Mouse (Mus musculus): ENCODE results near the gene Fgfr2.

The Fgfr2 gene

DNA sequence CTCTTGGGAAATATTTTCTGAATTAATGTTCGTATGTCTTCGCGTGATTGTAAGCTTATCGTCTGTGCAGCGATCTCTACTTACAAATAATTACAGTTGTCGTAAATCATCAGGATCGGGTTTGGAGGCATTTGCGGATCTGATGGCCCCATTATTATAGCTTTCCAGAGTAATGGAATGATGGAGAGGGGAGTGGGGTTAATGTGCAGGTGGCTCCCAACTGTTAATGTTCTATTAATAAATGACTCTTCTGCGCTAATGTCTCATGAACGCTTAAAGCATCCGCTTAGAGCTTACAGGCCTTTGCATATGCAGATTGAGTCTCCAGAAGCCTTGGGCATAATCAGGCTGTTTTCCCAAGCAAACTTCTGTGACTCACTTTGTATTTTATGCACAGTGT lies 1144.5 kb downstream of the Fgfr2 start:
- DNase-seq (ENCODE audit: low read depth, low spot score): no peak
- no peaks in the 10 kb centered on the region for H3K36me3 ChIP-seq (ENCODE audit: control insufficient read depth, insufficient read depth, low read length, poor library complexity, severe bottlenecking)
- no peaks in the 10 kb centered on the region for H3K27me3 ChIP-seq (ENCODE audit: control insufficient read depth, insufficient read depth, low read length, poor library complexity, severe bottlenecking)

DNA sequence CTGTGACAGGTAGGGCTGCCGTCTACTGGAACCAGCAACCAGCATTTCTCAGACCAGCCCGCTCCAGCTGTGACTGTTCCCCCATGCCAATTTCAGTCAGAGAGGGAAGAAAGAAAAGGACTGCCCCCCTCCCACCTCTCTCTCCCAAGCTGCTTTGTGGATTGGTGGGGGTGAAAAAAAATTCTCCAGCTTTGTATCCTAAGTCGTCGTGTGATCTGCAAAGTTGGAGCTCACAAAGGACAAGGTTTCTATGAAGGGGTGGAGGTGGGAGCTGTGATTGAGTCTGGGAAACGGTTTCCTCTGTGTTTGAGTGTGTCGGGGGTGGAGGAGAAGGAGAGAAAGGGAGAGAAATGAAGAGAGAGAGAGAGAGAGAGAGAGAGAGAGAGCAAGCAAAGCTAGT lies 1147.3 kb downstream of the Fgfr2 start:
- H3K36me3 ChIP-seq (ENCODE audit: control insufficient read depth, insufficient read depth, low read length, poor library complexity, severe bottlenecking): no peaks in the 10 kb centered on the region
- no peaks in the 10 kb centered on the region for H3K27me3 ChIP-seq (ENCODE audit: control insufficient read depth, insufficient read depth, low read length, poor library complexity, severe bottlenecking)
- no peak for DNase-seq (ENCODE audit: low read depth, low spot score)

DNA sequence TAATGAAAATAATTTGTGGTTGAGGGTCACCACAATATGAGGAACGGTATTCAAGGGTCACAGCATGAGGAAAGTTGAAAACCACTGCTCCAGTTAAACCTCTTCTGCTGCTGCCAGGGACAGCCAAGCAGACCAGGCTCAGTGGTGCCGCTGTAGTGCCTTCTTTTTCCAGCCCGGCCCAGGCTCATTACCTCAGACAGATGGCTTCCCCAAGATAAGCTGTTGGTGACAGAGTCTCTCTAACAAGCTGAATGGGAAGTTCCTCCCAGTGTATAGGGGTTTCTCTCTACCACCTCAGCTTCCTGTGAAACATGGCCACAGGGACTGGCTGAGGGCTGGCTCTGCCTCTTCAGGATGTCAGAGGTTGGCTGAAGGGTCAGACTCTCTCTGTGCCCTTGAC lies 1152.9 kb downstream of the Fgfr2 start:
- no peaks in the 10 kb centered on the region for H3K36me3 ChIP-seq (ENCODE audit: control insufficient read depth, insufficient read depth, low read length, poor library complexity, severe bottlenecking)
- no peak for DNase-seq (ENCODE audit: low read depth, low spot score)
- no peaks in the 10 kb centered on the region for H3K27me3 ChIP-seq (ENCODE audit: control insufficient read depth, insufficient read depth, low read length, poor library complexity, severe bottlenecking)

DNA sequence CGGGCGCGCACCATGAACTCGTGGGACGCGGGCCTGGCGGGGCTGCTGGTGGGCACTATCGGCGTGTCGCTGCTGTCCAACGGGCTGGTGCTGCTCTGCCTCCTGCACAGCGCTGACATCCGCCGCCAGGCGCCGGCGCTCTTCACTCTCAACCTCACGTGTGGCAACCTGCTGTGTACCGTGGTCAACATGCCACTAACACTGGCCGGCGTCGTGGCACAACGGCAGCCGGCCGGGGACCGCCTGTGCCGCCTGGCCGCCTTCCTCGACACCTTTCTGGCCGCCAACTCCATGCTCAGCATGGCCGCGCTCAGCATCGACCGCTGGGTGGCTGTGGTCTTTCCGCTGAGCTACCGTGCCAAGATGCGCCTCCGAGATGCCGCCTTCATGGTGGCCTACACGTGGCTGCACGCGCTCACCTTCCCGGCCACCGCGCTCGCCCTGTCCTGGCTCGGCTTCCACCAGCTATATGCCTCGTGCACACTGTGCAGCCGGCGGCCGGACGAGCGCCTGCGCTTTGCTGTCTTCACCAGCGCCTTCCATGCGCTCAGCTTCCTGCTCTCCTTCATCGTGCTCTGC lies 1156.1 kb downstream of the Fgfr2 start:
- no peaks in the 10 kb centered on the region for H3K36me3 ChIP-seq (ENCODE audit: control insufficient read depth, insufficient read depth, low read length, poor library complexity, severe bottlenecking)
- H3K27me3 ChIP-seq (ENCODE audit: control insufficient read depth, insufficient read depth, low read length, poor library complexity, severe bottlenecking): no peaks in the 10 kb centered on the region
- no peak for DNase-seq (ENCODE audit: low read depth, low spot score)

DNA sequence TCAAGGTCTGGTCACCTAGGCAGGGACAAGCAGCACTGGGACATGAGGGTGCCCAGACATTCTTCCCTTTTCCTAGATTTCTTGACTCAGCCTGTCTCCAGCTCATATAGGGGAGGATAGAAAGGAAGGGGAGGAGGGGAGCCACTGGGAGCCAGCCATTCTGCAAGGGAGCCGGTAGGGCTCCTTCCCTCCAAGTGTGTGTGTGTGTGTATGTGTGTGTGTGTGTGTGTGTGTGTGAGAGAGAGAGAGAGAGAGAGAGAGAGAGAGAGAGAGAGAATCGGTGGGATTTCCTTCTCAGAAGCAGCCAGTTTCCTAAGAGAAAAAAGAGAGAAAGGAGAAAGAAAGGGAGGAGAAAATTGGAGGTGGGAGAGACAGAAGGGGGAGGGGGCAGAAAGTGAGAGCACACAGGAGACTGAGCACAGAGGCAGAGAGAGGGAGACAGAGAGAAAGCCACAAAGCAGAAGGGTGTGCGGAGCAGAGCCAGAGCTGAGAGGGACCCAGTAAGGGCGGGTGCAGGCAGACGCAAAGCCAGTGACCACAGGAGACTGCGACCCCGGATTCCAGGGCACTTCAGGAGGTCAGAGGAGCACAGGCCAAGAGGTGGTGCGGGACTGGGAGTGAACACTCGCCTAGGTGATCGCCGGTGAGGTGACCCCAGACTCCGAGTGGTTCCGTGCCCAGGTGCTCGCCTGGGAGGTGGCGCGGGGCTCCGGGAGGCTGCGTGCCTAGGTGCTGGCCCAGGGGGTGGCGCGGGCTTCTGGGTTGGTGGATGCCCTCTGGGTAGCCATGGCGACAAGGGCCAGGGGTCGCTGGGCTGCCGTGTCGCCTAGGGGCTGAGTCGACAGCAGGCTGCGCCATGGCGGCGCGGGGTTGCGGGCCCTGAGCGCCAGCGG lies 1156.9 kb downstream of the Fgfr2 start, which contains the start of gene Gpr26:
Gene Gpr26, plus strand, starts transcription at position 438 of the 893 bp plus-strand sequence.
- H3K36me3 ChIP-seq (ENCODE audit: control insufficient read depth, insufficient read depth, low read length, poor library complexity, severe bottlenecking): no peaks in the 10 kb centered on the region
- no peaks in the 10 kb centered on the region for H3K27me3 ChIP-seq (ENCODE audit: control insufficient read depth, insufficient read depth, low read length, poor library complexity, severe bottlenecking)
- no peak for DNase-seq (ENCODE audit: low read depth, low spot score)

DNA sequence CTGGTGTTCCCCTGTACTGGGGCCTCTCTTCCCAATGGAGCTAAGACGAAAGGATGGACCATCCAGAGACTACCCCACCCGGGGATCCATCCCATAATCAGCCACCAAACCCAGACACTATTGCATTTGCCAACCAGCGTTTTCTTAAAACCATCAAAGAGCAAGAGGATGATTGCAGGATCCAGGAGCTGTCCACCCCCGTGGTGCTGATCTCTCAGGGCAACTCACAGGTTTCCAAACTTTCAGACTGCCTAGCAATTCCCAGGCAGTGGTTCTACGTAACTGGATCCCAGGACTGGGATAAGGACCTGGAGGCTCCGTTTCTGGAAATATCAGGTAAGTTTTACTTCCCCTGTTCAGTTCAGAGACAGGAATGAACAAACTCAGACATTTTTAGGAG lies 1162.6 kb downstream of the Fgfr2 start:
- Histone ChIP-seq H3K27me3 (ENCODE audit: control insufficient read depth, insufficient read depth, low read length, poor library complexity, severe bottlenecking) (no peaks in the 10 kb centered on the region), H3K36me3 (ENCODE audit: control insufficient read depth, insufficient read depth, low read length, poor library complexity, severe bottlenecking) (no peaks in the 10 kb centered on the region)
- DNase-seq (ENCODE audit: low read depth, low spot score): no peak

DNA sequence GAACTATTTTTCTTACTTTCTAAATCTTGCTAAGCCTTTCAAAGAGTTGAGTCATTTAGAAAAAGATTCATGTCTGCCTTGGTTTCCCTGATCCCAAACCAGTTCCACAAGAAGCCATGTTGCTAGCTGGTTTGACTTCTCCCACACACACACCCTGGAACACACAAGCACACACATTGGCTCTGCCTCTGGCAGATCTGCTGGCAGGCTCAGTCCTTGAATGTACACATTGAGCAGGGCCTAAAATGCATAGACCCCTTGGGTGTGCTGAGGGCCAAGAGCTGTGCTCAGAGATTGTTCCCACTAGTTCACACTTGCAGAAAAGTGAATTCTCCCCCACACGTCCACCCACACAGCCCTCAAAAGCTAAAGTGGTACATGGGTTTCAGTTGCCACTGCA lies 1164.4 kb downstream of the Fgfr2 start:
- H3K36me3 ChIP-seq (ENCODE audit: control insufficient read depth, insufficient read depth, low read length, poor library complexity, severe bottlenecking): no peaks in the 10 kb centered on the region
- no peaks in the 10 kb centered on the region for H3K27me3 ChIP-seq (ENCODE audit: control insufficient read depth, insufficient read depth, low read length, poor library complexity, severe bottlenecking)
- no peak for DNase-seq (ENCODE audit: low read depth, low spot score)

DNA sequence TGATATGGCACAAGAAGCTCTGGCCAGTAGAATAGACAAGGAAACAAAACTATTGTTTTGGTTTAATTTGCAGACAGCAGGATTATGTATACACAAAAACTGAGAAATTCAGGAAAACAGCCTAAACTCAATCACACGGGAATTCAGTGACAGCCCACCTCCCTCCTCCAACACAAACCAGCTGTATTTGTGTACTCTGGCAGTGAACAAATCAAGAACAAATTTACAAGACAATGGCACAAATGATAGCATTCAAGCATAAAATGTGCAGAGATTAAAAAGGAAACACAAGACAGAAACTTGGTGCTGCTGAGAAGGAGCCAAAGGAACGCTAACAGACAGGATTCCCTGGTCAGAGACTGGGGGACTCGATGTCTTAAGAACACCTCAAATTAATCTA lies 1169.7 kb downstream of the Fgfr2 start:
- no peak for DNase-seq (ENCODE audit: low read depth, low spot score)
- H3K27me3 ChIP-seq (ENCODE audit: control insufficient read depth, insufficient read depth, low read length, poor library complexity, severe bottlenecking): no peaks in the 10 kb centered on the region

DNA sequence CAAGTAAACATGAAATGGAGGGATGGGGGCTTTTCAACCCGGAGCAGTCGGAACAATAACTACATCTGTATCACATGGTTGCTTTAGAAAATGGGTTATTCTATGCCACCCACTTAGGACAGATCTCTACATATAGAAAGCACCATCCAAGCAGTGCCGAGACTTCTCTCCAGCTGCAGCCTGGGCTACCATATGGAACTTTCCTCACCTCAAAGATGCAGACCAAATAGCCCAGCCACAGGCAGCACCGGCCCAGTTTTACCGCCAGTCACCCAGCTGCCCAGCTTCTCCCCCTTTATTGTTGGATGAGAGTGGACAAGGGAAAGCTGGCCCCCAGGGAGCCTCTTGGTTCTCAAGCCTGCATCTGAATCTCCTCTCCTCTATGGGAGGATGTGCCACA lies 1172.0 kb downstream of the Fgfr2 start:
- Histone ChIP-seq H3K27me3 (ENCODE audit: control insufficient read depth, insufficient read depth, low read length, poor library complexity, severe bottlenecking) (no peaks in the 10 kb centered on the region), H3K36me3 (ENCODE audit: control insufficient read depth, insufficient read depth, low read length, poor library complexity, severe bottlenecking) (no peaks in the 10 kb centered on the region)
- DNase-seq (ENCODE audit: low read depth, low spot score): no peak

More for the DNA sequence above, 1169.7 kb downstream of the Fgfr2 start:
- H3K36me3 ChIP-seq (ENCODE audit: control insufficient read depth, insufficient read depth, low read length, poor library complexity, severe bottlenecking): no peaks in the 10 kb centered on the region

DNA sequence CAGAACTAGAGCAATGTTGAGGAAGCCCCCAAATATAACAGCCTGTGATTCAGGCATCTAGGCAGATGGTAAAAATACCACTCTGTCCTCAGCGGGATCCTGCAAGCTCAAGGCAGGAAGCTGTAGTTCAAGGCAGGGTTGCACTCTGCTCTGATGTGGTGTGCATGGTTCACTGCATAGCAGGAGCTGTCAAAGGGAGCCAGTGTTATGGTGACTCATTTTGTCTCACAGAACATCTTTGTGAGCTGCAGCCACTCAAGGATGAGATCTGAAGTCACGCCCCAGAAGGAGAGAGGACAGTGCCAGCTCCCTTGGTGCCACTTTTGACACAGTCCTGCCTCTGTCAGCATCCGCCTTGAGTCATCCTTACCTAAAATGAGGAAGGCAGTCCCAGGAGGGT lies 1185.5 kb downstream of the Fgfr2 start:
- no peak for DNase-seq (ENCODE audit: low read depth, low spot score)
- H3K27me3 ChIP-seq (ENCODE audit: control insufficient read depth, insufficient read depth, low read length, poor library complexity, severe bottlenecking): no peaks in the 10 kb centered on the region

DNA sequence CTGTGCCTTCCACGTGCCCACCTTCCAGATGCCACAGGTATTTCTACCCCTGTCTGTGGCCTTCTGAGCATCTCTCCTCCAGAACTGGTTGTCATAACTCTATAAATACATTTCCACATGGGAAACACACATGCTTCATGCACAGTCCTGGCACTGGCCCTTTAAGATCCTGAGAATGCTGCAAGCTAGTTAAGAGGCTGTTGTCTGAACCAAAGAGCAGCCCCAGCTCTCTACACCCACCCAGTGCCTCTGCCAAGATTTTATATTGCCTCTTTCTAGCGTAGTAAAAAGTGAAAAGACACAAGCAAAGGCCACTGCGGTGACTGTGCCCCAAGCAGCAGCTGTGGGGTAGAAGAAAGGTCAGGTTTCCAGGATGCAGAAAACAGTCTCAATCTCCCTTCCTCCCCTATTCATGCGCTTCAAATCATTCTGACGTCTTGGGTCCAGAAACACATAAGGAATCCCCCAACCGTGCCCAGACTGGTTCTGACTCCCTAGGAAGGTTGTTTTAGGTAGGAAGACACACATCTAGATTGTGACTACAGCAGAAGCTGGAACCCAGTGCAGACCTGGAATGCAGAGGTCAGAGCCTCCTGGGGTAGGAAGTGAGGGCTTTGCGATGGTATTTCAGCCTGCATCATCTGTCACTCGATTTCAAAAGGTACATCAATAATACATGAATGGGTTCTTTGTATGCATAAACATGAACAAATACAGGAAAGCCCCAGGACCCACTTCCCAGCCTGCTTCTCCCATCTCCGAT lies 1195.7 kb downstream of the Fgfr2 start:
- Histone ChIP-seq H3K36me3 (ENCODE audit: control insufficient read depth, insufficient read depth, low read length, poor library complexity, severe bottlenecking) (no peaks in the 10 kb centered on the region), H3K27me3 (ENCODE audit: control insufficient read depth, insufficient read depth, low read length, poor library complexity, severe bottlenecking) (no peaks in the 10 kb centered on the region)
- no peak for DNase-seq (ENCODE audit: low read depth, low spot score)

More for the DNA sequence above, 1185.5 kb downstream of the Fgfr2 start:
- H3K36me3 ChIP-seq (ENCODE audit: control insufficient read depth, insufficient read depth, low read length, poor library complexity, severe bottlenecking): no peaks in the 10 kb centered on the region

DNA sequence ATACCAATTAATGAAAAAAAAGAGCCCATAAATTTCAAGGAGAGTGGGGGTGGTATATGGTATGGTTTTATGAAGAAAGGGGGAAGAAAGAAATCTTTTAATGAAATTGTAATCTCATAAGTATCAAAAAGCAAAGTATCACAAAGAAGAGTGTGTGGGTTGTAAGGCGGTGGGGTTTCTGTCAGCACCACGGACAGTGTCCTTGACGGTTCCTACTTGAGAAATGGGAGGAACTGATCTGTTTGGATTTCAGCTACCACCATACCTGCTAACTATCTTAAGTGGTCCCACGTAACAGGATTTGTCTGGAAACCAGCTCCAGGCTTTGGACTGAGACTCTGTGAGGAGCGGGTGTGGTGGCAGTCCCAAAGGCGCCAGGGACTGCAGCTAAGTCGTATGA lies 1205.8 kb downstream of the Fgfr2 start:
- no peaks in the 10 kb centered on the region for H3K36me3 ChIP-seq (ENCODE audit: control insufficient read depth, insufficient read depth, low read length, poor library complexity, severe bottlenecking)
- DNase-seq (ENCODE audit: low read depth, low spot score): no peak
- H3K27me3 ChIP-seq (ENCODE audit: control insufficient read depth, insufficient read depth, low read length, poor library complexity, severe bottlenecking): no peaks in the 10 kb centered on the region

DNA sequence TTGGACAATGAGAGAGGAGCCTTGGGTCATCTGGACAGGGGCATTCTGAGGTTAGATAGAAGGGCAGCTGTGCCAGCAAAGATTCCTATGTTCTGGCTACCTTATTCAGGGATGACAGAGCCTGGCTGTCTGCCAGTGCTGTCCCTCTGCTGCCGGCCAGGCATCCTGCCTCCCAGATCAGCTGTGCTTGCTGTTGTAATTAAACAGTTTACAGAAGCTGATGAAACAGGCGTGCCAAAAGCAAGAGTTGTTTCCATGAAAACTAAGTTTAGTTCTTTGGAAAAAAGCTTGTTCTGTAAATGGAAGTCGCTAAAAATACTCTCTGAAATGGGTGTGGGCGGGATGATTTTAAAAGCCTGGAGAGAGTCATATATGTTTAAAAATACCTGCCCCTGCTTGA lies 1213.5 kb downstream of the Fgfr2 start:
- H3K36me3 ChIP-seq (ENCODE audit: control insufficient read depth, insufficient read depth, low read length, poor library complexity, severe bottlenecking): no peaks in the 10 kb centered on the region
- DNase-seq (ENCODE audit: low read depth, low spot score): no peak
- H3K27me3 ChIP-seq (ENCODE audit: control insufficient read depth, insufficient read depth, low read length, poor library complexity, severe bottlenecking): no peaks in the 10 kb centered on the region

DNA sequence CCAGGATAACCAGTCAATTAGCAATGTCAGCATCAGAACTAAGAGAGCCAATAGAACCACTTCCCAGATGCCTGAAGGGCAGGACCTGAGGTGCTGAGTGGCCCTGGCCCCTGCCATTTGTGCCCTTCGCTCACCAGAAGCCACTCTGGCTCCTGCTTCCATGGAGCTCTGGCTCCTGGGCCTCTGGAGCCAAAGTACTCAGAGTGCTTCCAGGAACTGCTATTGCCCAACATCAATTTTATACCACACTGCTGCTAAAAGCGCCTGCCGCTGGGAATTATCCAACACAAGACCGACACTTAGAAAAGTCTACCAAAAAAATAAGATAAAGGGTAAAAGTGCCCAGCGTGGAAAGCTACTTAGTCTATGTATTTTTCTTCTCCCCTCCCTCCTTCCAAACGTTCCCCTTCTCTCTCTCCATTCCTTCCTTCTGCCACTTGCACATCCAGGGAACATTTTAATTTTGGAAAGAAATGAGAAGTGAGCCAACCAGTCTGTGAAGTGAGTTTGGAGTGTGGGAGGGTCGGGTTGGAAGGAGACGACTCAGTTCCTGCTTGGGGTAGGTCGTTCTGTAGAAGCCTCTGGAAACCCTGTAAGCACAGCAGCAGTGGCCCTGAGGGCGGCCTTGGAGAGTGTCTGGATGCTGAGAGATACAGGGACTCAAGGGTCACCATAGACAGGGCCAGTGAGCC lies 1216.5 kb downstream of the Fgfr2 start:
- no peaks in the 10 kb centered on the region for H3K36me3 ChIP-seq (ENCODE audit: control insufficient read depth, insufficient read depth, low read length, poor library complexity, severe bottlenecking)
- DNase-seq (ENCODE audit: low read depth, low spot score): no peak
- H3K27me3 ChIP-seq (ENCODE audit: control insufficient read depth, insufficient read depth, low read length, poor library complexity, severe bottlenecking): no peaks in the 10 kb centered on the region
